Mouse (Mus musculus) embryo, embryonic 9.5 days (tissue): ENCODE data around the gene Bod1.

Experiments used
- DNase-seq: peaks from one replicate; pipeline ENCODE4 v3.0.0-alpha.2; 2017; ENCODE audit errors: extremely low spot score

Bod1 gene

GRCm38 (mm10) chr11:31671354-31672169 is at the start of gene Bod1:
Gene Bod1, minus strand, starts transcription at chr11:31671885.
- peak; percentile 90 for DNase-seq

- no peak for DNase-seq
Observed at GRCm38 (mm10) chr11:31719090-31719489, 47.4 kb upstream of the Bod1 start.

- no peak for DNase-seq
Observed at GRCm38 (mm10) chr11:31717926-31718735, 46.4 kb upstream of the Bod1 start.

- DNase-seq: no peak
Observed at GRCm38 (mm10) chr11:31713641-31714121, 42.0 kb upstream of the Bod1 start.

GRCm38 (mm10) chr11:31713116-31713515 is 41.4 kb upstream of the Bod1 start:
- no peak for DNase-seq

GRCm38 (mm10) chr11:31707771-31708170 is 36.1 kb upstream of the Bod1 start:
- no peak for DNase-seq

- DNase-seq: no peak
Observed at GRCm38 (mm10) chr11:31703173-31703572, 31.5 kb upstream of the Bod1 start.

- DNase-seq: no peak
Observed at GRCm38 (mm10) chr11:31701901-31702300, 30.2 kb upstream of the Bod1 start.

GRCm38 (mm10) chr11:31699502-31699901 is 27.8 kb upstream of the Bod1 start:
- no peak for DNase-seq

- DNase-seq: no peak
Observed at GRCm38 (mm10) chr11:31694801-31695200, 23.1 kb upstream of the Bod1 start.

- no peak for DNase-seq
Observed at GRCm38 (mm10) chr11:31694109-31694508, 22.4 kb upstream of the Bod1 start.

- DNase-seq: no peak
Observed at GRCm38 (mm10) chr11:31693322-31693721, 21.6 kb upstream of the Bod1 start.

GRCm38 (mm10) chr11:31688956-31689355 is 17.3 kb upstream of the Bod1 start:
- DNase-seq: no peak

- no peak for DNase-seq
Observed at GRCm38 (mm10) chr11:31684913-31685567, 13.4 kb upstream of the Bod1 start.

GRCm38 (mm10) chr11:31684126-31684525 is 12.4 kb upstream of the Bod1 start:
- DNase-seq: no peak

- DNase-seq: no peak
Observed at GRCm38 (mm10) chr11:31679840-31680381, 8.2 kb upstream of the Bod1 start.

GRCm38 (mm10) chr11:31677309-31677708 is 5.6 kb upstream of the Bod1 start:
- DNase-seq: no peak

GRCm38 (mm10) chr11:31676661-31677252 is 5.1 kb upstream of the Bod1 start:
- no peak for DNase-seq

- DNase-seq: peak; percentile 58
Observed at GRCm38 (mm10) chr11:31675430-31675829, 3.7 kb upstream of the Bod1 start.

- peak; percentile 27 for DNase-seq
Observed at GRCm38 (mm10) chr11:31672170-31672563, 482 bp upstream of the Bod1 start.

- DNase-seq: no peak
Observed at GRCm38 (mm10) chr11:31670468-31670921, 1.2 kb downstream of the Bod1 start.
